Mouse (Mus musculus): ENCODE results near the gene Bloc1s4. TPM values are rescaled to one million over a fixed set of nuclear protein-coding genes. Genes with fewer than 3 reads are reported as not detected.

Gene Bloc1s4
- polyA plus RNA-seq, 1 experiment from 2014 or later: 18.2 TPM

Other genes with a start within 250 kb of the Bloc1s4 start
- gene Tbc1d14, start 155.4 kb downstream of the Bloc1s4 start, polyA plus RNA-seq (2015; fragmentation: Nextera tagmentation; extraction: Ambion mirVana): 14.8 and 20.2 TPM in 2 replicates
- 23.2 and 23.7 TPM in 2 replicates for gene D5Ertd579e, start 52.6 kb downstream of the Bloc1s4 start, polyA plus RNA-seq (2015; fragmentation: Nextera tagmentation; extraction: Ambion mirVana)
- 329 and 331 TPM in 2 replicates for gene Mrfap1, start 48.1 kb upstream of the Bloc1s4 start, polyA plus RNA-seq (2015; fragmentation: Nextera tagmentation; extraction: Ambion mirVana)
- 12.3 and 17.9 TPM in 2 replicates for gene Man2b2, start 82.0 kb upstream of the Bloc1s4 start, polyA plus RNA-seq (2015; fragmentation: Nextera tagmentation; extraction: Ambion mirVana)
- 0.10 and 0.61 TPM in 2 replicates for gene Ppp2r2c, start 119.9 kb upstream of the Bloc1s4 start, polyA plus RNA-seq (2015; fragmentation: Nextera tagmentation; extraction: Ambion mirVana)
- 15.4 and 18.9 TPM in 2 replicates for gene Wfs1, start 240.6 kb upstream of the Bloc1s4 start, polyA plus RNA-seq (2015; fragmentation: Nextera tagmentation; extraction: Ambion mirVana)